Mouse (Mus musculus) forebrain, embryonic 16.5 days (tissue): Measurements from ENCODE around the gene Syngr1. TPM values are rescaled to one million over a fixed set of nuclear protein-coding genes. Genes with fewer than 3 reads are reported as not detected.

ENCODE experiments used
- ATAC-seq: fragments of 200-750 bp; cut with Nextera tagmentation; 2 replicates; pipeline ENCODE4 v1.8.0; 2017; ENCODE audit warnings: mild to moderate bottlenecking, moderate library complexity
- H3K27ac ChIP-seq: fragments of 300-500 bp; sonication (generic); 2 replicates; pipeline ENCODE4 v1.5.1; 2014; ENCODE audit warnings: low read length, control low read depth
- H3K27me3 ChIP-seq: fragments of 300-500 bp; sonication (generic); replicated peaks from 2 replicates; pipeline ENCODE4 v1.6.1; 2014; ENCODE audit warnings: low read length; ENCODE audit not compliant: control insufficient read depth, insufficient read depth
- H3K36me3 ChIP-seq: fragments of 300-500 bp; sonication (generic); 2 replicates; pipeline ENCODE4 v1.6.1; 2014; ENCODE audit not compliant: control insufficient read depth, insufficient read depth
- H3K4me1 ChIP-seq: fragments of 300-500 bp; sonication (generic); replicated peaks from 2 replicates; pipeline ENCODE4 v1.6.1; 2014; ENCODE audit warnings: low read length; ENCODE audit not compliant: control insufficient read depth, insufficient read depth
- H3K4me2 ChIP-seq: fragments of 300-500 bp; sonication (generic); 2 replicates; pipeline ENCODE4 v1.6.1; 2014; ENCODE audit warnings: mild to moderate bottlenecking, low read length, control low read depth
- H3K4me3 ChIP-seq: fragments of 300-500 bp; sonication (generic); replicated peaks from 2 replicates; pipeline ENCODE4 v1.5.1; 2014; ENCODE audit warnings: mild to moderate bottlenecking, low read length, control low read depth
- H3K9ac ChIP-seq: fragments of 300-500 bp; sonication (generic); replicated peaks from 2 replicates; pipeline ENCODE4 v1.6.1; 2014; ENCODE audit warnings: low read depth, low read length, control low read depth
- H3K9me3 ChIP-seq: fragments of 300-500 bp; sonication (generic); 2 replicates; pipeline ENCODE4 v1.6.1; 2016; ENCODE audit warnings: low read length; ENCODE audit not compliant: control insufficient read depth
- WGBS: fragments of 180-500 bp; shearing (Covaris S2); extraction: QIAGEN DNeasy Blood & Tissue Kit; methylation state at CpG from one replicate; pipeline ENCODE4 v1.1.7; 2014; 5-methylcytosine and 5-hydroxymethylcytosine counted together
- polyA plus RNA-seq: library from polyadenylated mRNA; unstranded; fragments of >200 nt; fragmentation: Nextera tagmentation; extraction: Ambion mirVana; gene quantifications from 2 replicates; pipeline ENCODE4 v1.2.1, GENCODE M21; 2015

The Syngr1 gene
- polyA plus RNA-seq, 1 experiment from 2014 or later: 58.4 TPM

DNA sequence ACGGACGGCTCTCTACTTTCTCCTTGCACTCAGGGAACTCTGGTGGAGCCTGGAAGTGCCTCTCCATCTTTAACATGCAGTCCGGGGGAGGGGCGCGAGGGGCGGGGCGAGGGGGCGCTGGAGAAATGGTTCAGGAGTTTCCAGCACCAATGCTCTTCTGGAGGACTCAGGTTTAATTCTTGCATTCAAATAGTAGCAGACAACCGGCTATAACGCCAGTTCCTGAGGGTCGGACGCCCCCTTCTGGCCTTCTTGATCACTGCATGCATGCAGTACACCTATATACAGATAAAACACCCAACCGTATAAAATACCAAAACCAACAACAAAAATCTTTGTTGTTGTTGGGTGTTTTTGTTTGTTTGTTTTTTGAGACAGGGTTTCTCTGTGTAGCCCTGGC lies 25.7 kb upstream of the Syngr1 start:
- Histone ChIP-seq H3K36me3 (no peaks in the 10 kb centered on the region), H3K27ac (no peak overlapping the region), H3K4me1 (no peaks in the 10 kb centered on the region), H3K9me3 (no peaks in the 10 kb centered on the region), H3K4me3 (no peak overlapping the region), H3K27me3 (no peaks in the 10 kb centered on the region), H3K9ac (no peak overlapping the region), H3K4me2 (no peak overlapping the region)
- WGBS: 12% methylated on average over 13 of the region's 13 CpGs
- ATAC-seq: no peak

DNA sequence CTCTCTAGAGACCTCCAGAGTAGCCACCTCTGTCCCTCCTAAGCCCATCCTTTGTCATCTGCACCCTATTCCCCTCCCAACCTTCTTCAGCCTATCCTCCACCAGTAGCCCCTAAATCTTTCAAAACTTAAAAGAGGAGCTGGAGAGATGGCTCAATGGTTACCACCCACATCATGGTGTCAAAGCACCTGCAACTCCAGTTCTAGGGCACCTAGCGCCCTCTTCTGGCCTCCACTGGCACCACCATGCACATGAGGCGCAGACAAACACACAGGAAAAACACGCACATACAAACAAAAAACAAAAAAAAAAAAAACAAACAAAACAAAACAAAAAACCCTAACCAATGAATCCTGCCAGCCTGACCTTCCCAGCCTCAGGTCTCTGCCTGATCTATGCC lies 24.6 kb upstream of the Syngr1 start:
- H3K4me2 ChIP-seq: no peak overlapping the region
- H3K9ac ChIP-seq: no peak overlapping the region
- no peaks in the 10 kb centered on the region for H3K9me3 ChIP-seq
- 61% methylated on average over 3 of the region's 3 CpGs for WGBS
- H3K4me1 ChIP-seq: no peaks in the 10 kb centered on the region
- no peak overlapping the region for H3K27ac ChIP-seq
- no peaks in the 10 kb centered on the region for H3K27me3 ChIP-seq
- no peak overlapping the region for H3K4me3 ChIP-seq
- no peaks in the 10 kb centered on the region for H3K36me3 ChIP-seq
- ATAC-seq: no peak

DNA sequence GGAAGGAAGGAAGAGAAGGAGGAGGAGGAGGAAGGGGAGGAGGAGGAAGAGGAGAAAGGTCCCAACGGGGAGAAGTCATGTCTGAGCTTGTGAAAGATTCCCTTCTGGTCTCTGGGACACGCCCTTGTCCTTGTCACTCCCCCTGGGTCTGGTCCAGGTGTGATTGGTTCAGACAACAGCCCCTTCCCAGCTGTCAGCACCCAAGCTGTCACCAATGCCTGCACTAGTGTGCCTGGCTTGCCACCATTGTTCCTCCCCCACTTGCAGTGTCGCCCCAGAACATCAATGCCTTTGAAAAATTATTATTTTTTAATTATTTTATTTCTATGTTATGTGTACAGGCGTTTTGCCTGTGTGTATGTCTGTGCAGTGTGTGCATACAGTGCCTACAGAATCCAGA lies 22.0 kb upstream of the Syngr1 start:
- Histone ChIP-seq H3K9ac (no peak overlapping the region), H3K27me3 (no peaks in the 10 kb centered on the region), H3K27ac (no peak overlapping the region), H3K36me3 (no peaks in the 10 kb centered on the region), H3K4me3 (no peak overlapping the region), H3K4me1 (no peaks in the 10 kb centered on the region), H3K9me3 (no peaks in the 10 kb centered on the region), H3K4me2 (no peak overlapping the region)
- 44% methylated on average over 4 of the region's 4 CpGs for WGBS
- no peak for ATAC-seq

DNA sequence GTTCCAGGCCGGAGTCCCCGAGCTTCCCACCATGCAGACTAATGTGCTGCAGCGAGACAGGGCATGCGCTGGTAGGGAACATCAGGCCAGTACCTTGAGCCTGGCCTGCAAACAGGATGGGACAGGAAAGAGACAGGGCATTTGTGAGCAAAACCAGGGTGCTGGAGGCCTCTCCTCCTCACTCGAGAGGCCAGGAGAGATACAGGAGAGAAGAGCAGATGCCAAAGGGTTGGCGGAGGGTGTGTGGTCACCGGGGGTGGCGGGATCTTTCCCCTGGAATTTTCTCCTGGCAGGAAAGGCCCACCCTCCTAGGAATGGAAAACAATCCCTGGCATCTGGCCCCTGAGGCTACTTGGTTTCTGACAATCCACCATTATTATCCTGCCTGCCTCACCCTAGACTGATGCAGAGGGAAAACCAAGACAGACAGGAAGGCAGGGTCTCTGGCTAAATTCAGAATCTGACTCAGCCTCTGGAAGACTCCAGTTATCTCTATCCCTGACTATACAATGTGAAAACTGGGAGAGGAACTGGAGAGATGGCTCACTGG lies 21.0 kb upstream of the Syngr1 start:
- Histone ChIP-seq H3K27ac (no peak overlapping the region), H3K4me3 (no peak overlapping the region), H3K4me2 (no peak overlapping the region), H3K4me1 (no peaks in the 10 kb centered on the region), H3K9ac (no peak overlapping the region), H3K36me3 (no peaks in the 10 kb centered on the region), H3K27me3 (no peaks in the 10 kb centered on the region), H3K9me3 (no peaks in the 10 kb centered on the region)
- 64% methylated on average over 8 of the region's 8 CpGs for WGBS
- no peak for ATAC-seq

DNA sequence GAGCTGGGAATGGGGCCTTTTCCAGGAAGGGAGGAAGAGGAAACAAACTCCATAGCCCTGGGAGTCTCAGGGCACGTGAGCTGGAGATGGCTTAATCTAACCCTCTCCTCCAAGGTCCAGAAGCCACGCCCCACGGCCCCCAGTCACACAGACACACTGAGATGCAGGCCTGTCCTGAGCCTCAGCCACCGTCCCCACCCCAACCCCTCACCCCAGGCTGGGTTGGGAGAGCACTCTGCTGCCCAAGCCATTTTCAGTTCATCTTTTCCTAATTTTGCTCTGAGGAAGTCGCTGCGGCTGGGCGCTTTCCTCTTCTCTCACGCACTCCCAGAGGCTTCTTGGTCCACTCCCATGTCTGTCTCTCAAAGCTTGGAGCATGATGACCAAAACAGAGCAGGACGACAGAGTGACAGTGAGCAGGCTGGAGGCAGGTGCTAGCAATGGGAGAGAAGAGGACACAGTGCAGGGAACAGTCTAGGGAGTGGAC lies 19.1 kb upstream of the Syngr1 start:
- no peak for ATAC-seq
- H3K27me3 ChIP-seq: no peaks in the 10 kb centered on the region
- peaks cover 2% of the 10 kb centered on the region; the same call in 1 of the 2 replicates for H3K36me3 ChIP-seq
- no peaks in the 10 kb centered on the region for H3K9me3 ChIP-seq
- WGBS: 43% methylated on average over 9 of the region's 9 CpGs
- no peak overlapping the region for H3K27ac ChIP-seq
- H3K4me3 ChIP-seq: no peak overlapping the region
- no peaks in the 10 kb centered on the region for H3K4me1 ChIP-seq
- H3K9ac ChIP-seq: no peak overlapping the region
- H3K4me2 ChIP-seq: no peak overlapping the region

DNA sequence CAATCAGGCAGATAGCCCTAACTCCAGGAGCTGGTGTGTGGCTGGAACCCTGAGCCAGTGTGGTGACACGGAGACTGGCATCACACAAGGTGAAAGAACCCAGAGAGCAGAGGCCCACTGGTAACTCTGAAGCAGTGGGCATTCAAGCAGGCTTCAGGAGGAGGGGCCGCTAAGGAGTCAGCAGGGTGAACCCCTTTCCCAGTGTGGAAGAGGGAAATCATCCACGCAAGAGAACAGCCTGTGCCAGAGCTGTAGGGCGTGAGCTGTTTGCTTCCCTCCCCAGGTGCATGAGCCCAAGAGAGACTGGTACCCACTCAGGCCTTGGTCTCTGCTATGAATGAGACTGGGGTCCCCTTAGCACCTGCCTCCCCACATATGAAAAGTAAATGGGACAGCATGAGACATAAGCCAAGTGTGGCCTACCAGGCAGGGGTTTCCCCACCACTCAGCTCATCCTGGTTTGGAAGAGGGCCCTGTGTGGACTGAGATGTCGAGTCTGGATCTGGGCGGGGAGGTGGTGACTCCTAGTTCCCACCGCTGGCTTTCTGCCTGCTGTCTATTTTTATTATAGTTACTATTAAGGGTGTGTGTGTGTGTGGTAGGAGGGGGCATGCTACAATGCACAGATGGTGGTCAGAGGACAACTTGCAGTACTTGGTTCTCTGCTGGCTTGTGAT lies 18.4 kb upstream of the Syngr1 start:
- ATAC-seq: no peak
- WGBS: 81% methylated on average over 7 of the region's 7 CpGs

DNA sequence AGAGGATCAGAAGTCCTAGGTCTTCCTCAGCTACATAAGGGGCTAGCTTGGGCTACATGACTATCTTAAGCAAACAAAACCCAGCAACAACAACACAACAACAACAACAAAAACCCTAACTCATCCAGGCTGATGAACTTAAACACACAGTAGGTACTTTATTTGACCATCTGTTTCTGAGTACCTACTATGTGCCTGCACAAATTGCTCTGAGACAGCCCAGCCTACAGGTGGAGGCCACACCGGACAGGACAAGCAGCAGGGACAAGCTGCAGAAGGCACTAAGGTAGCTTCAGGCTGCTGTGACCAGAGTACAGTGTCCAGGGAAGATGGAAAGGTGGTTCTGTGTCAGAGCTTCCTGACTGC lies 17.9 kb upstream of the Syngr1 start:
- no peak overlapping the region for H3K9ac ChIP-seq
- H3K9me3 ChIP-seq: no peaks in the 10 kb centered on the region
- H3K36me3 ChIP-seq: peaks cover 10% of the 10 kb centered on the region
- H3K27me3 ChIP-seq: no peaks in the 10 kb centered on the region
- H3K4me2 ChIP-seq: no peak overlapping the region
- 90% methylated on average over 1 of the region's 1 CpGs for WGBS
- no peak overlapping the region for H3K4me3 ChIP-seq
- no peak overlapping the region for H3K27ac ChIP-seq
- no peak for ATAC-seq
- H3K4me1 ChIP-seq: no peaks in the 10 kb centered on the region

More for the DNA sequence above, 18.4 kb upstream of the Syngr1 start:
- Histone ChIP-seq H3K4me1 (no peaks in the 10 kb centered on the region), H3K4me3 (no peak overlapping the region), H3K36me3 (peaks cover 6% of the 10 kb centered on the region), H3K27me3 (no peaks in the 10 kb centered on the region), H3K4me2 (no peak overlapping the region), H3K9me3 (no peaks in the 10 kb centered on the region), H3K9ac (no peak overlapping the region), H3K27ac (no peak overlapping the region)

DNA sequence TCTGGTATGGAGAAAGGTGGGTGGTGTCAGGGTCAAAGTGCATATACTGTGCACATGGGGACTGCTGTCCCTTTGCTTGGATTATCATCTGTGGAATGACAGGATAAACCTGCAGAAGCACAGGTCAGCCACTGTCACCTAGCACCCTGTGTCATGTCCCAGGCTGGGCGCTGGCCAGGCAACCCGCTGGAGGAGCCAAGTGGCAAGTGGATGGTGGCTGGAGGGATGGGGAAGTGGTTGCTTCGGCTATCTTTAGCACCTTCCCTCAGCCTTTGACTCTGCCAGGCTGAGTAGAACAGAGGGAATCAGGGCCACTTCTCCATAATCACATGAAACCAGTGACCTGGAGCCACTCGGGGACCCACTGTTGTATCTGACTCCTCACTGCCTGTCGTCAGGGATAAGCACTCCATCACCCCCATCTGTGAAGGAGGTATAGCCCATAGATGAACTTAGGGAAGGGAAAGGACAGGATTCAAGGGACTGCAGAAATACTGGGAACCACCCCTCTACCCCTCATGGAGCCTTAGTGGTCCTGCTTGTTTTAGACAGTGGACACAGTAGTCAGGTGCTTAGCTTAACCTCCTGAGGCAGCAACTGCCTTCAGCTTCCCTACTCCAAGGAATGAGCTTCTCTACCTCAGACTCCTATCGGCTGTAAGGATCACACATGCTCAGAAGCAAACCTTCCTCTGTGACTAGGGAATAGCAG lies 16.3 kb upstream of the Syngr1 start:
- Histone ChIP-seq H3K27ac (no peak overlapping the region), H3K27me3 (no peaks in the 10 kb centered on the region), H3K36me3 (peaks cover 21% of the 10 kb centered on the region), H3K4me2 (no peak overlapping the region), H3K4me3 (no peak overlapping the region), H3K9ac (no peak overlapping the region), H3K9me3 (no peaks in the 10 kb centered on the region), H3K4me1 (peaks cover under 1% of the 10 kb centered on the region)
- WGBS: 69% methylated on average over 6 of the region's 6 CpGs
- ATAC-seq: no peak

DNA sequence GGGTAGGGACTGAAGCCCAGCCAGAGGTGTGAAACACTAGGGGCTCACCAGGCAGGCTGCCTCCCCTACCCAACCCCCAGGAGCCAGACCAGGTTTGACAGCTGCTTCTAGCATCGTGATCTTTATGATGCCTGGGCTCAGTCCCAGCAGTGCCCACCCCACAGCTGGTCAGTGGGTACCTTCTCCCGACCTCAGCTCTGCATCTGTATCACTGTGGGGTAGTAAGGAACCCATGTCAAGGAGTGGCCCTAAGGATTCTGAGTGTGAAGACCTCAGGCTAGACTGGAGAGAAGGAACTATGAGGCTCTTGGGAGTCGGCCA lies 15.8 kb upstream of the Syngr1 start:
- no peak overlapping the region for H3K9ac ChIP-seq
- no peak for ATAC-seq
- peaks cover 25% of the 10 kb centered on the region for H3K36me3 ChIP-seq
- H3K4me2 ChIP-seq: no peak overlapping the region
- H3K4me1 ChIP-seq: peaks cover 4% of the 10 kb centered on the region
- H3K27ac ChIP-seq: no peak overlapping the region
- H3K27me3 ChIP-seq: no peaks in the 10 kb centered on the region
- no peak overlapping the region for H3K4me3 ChIP-seq
- no peaks in the 10 kb centered on the region for H3K9me3 ChIP-seq
- WGBS: 38% methylated on average over 3 of the region's 3 CpGs
